Mouse (Mus musculus): Measurements from ENCODE around the gene Prdm16. TPM values are rescaled to one million over a fixed set of nuclear protein-coding genes. Genes with fewer than 3 reads are reported as not detected.

The Prdm16 gene
- polyA plus RNA-seq, 1 experiment from 2014 or later, result 41.5 TPM

- Histone ChIP-seq H3K36me3 (peaks cover 3% of the 10 kb centered on the region; the same call in 1 of the 2 replicates), H3K27me3 (0 out of 2 replicates have a peak, but pooled peaks cover 3% of the 10 kb centered on the region), H3K4me1 (peaks cover 72% of the 10 kb centered on the region), H3K9me3 (no peaks in the 10 kb centered on the region), H3K4me3 (no peak overlapping the region), H3K9ac (no peak overlapping the region), H3K27ac (0 out of 2 replicates have a peak overlapping the region, but pooled peaks have one; percentile 17), H3K4me2 (replicated peaks) (no peak overlapping the region)
- no peak for ATAC-seq (ENCODE audit: insufficient number of reproducible peaks, insufficient read depth, low FRiP score, low TSS enrichment)
- WGBS, result 7% methylated on average over 10 of the region's 10 CpGs
Measured at GRCm38 (mm10) chr4:154570451-154570881, 66.2 kb downstream of the Prdm16 start.

- no peak for ATAC-seq (ENCODE audit: insufficient number of reproducible peaks, insufficient read depth, low FRiP score, low TSS enrichment)
- Histone ChIP-seq H3K4me2 (replicated peaks) (no peak overlapping the region), H3K9ac (no peak overlapping the region), H3K9me3 (no peaks in the 10 kb centered on the region), H3K27me3 (no peaks in the 10 kb centered on the region), H3K27ac (no peak overlapping the region), H3K4me3 (no peak overlapping the region), H3K36me3 (peaks cover 3% of the 10 kb centered on the region; the same call in 1 of the 2 replicates), H3K4me1 (peaks cover 70% of the 10 kb centered on the region)
- 34% methylated on average over 9 of the region's 9 CpGs for WGBS
Measured at GRCm38 (mm10) chr4:154569845-154570244, 66.8 kb downstream of the Prdm16 start.

- H3K9ac ChIP-seq, result no peak overlapping the region
- H3K9me3 ChIP-seq, result no peaks in the 10 kb centered on the region
- H3K4me2 ChIP-seq (replicated peaks), result no peak overlapping the region
- H3K27ac ChIP-seq, result no peak overlapping the region
- peaks cover 65% of the 10 kb centered on the region for H3K4me1 ChIP-seq
- WGBS, result 38% methylated on average over 15 of the region's 15 CpGs
- no peak overlapping the region for H3K4me3 ChIP-seq
- H3K27me3 ChIP-seq, result no peaks in the 10 kb centered on the region
- ATAC-seq (ENCODE audit: insufficient number of reproducible peaks, insufficient read depth, low FRiP score, low TSS enrichment), result no peak
- H3K36me3 ChIP-seq, result peaks cover 3% of the 10 kb centered on the region; the same call in 1 of the 2 replicates
Measured at GRCm38 (mm10) chr4:154568798-154569197, 67.9 kb downstream of the Prdm16 start.

GRCm38 (mm10) chr4:154567942-154568341 is 68.7 kb downstream of the Prdm16 start:
- H3K9me3 ChIP-seq, result no peaks in the 10 kb centered on the region
- H3K4me3 ChIP-seq, result no peak overlapping the region
- ATAC-seq (ENCODE audit: insufficient number of reproducible peaks, insufficient read depth, low FRiP score, low TSS enrichment), result no peak
- H3K4me2 ChIP-seq (replicated peaks), result peak overlapping the region; percentile 14; the same call in 1 of the 2 replicates
- no peak overlapping the region for H3K9ac ChIP-seq
- H3K27ac ChIP-seq, result 0 out of 2 replicates have a peak overlapping the region, but pooled peaks have one; percentile 26
- H3K4me1 ChIP-seq, result peaks cover 63% of the 10 kb centered on the region
- H3K27me3 ChIP-seq, result peaks cover 3% of the 10 kb centered on the region; the same call in 1 of the 2 replicates
- H3K36me3 ChIP-seq, result peaks cover 3% of the 10 kb centered on the region; the same call in 1 of the 2 replicates
- WGBS, result 17% methylated on average over 11 of the region's 11 CpGs

- H3K4me1 ChIP-seq, result peaks cover 36% of the 10 kb centered on the region
- no peaks in the 10 kb centered on the region for H3K36me3 ChIP-seq
- H3K4me2 ChIP-seq (replicated peaks), result no peak overlapping the region
- H3K4me3 ChIP-seq, result no peak overlapping the region
- no peaks in the 10 kb centered on the region for H3K9me3 ChIP-seq
- H3K27ac ChIP-seq, result no peak overlapping the region
- WGBS, result 95% methylated on average over 6 of the region's 6 CpGs
- peaks cover 5% of the 10 kb centered on the region; the same call in 1 of the 2 replicates for H3K27me3 ChIP-seq
- H3K9ac ChIP-seq, result no peak overlapping the region
- no peak for ATAC-seq (ENCODE audit: insufficient number of reproducible peaks, insufficient read depth, low FRiP score, low TSS enrichment)
Measured at GRCm38 (mm10) chr4:154563201-154563600, 73.5 kb downstream of the Prdm16 start.

GRCm38 (mm10) chr4:154558041-154558440 is 78.6 kb downstream of the Prdm16 start:
- no peak for ATAC-seq (ENCODE audit: insufficient number of reproducible peaks, insufficient read depth, low FRiP score, low TSS enrichment)
- Histone ChIP-seq H3K4me3 (no peak overlapping the region), H3K36me3 (no peaks in the 10 kb centered on the region), H3K4me1 (peaks cover 43% of the 10 kb centered on the region), H3K9ac (no peak overlapping the region), H3K27me3 (peaks cover 3% of the 10 kb centered on the region; the same call in 1 of the 2 replicates), H3K27ac (no peak overlapping the region), H3K9me3 (no peaks in the 10 kb centered on the region), H3K4me2 (replicated peaks) (no peak overlapping the region)
- 93% methylated on average over 5 of the region's 5 CpGs for WGBS

GRCm38 (mm10) chr4:154557168-154557567 is 79.5 kb downstream of the Prdm16 start:
- peaks cover 43% of the 10 kb centered on the region for H3K4me1 ChIP-seq
- H3K4me2 ChIP-seq (replicated peaks), result no peak overlapping the region
- no peaks in the 10 kb centered on the region for H3K27me3 ChIP-seq

GRCm38 (mm10) chr4:154556418-154556817 is 80.3 kb downstream of the Prdm16 start:
- no peaks in the 10 kb centered on the region for H3K9me3 ChIP-seq
- no peak for ATAC-seq (ENCODE audit: insufficient number of reproducible peaks, insufficient read depth, low FRiP score, low TSS enrichment)
- H3K9ac ChIP-seq, result no peak overlapping the region
- no peak overlapping the region for H3K4me3 ChIP-seq
- no peaks in the 10 kb centered on the region for H3K36me3 ChIP-seq
- 56% methylated on average over 11 of the region's 11 CpGs for WGBS
- no peak overlapping the region for H3K27ac ChIP-seq
- peaks cover 43% of the 10 kb centered on the region for H3K4me1 ChIP-seq
- H3K4me2 ChIP-seq (replicated peaks), result no peak overlapping the region
- H3K27me3 ChIP-seq, result no peaks in the 10 kb centered on the region

More at GRCm38 (mm10) chr4:154557168-154557567, 79.5 kb downstream of the Prdm16 start:
- Histone ChIP-seq H3K4me3 (no peak overlapping the region), H3K9ac (no peak overlapping the region), H3K36me3 (no peaks in the 10 kb centered on the region), H3K27ac (no peak overlapping the region), H3K9me3 (no peaks in the 10 kb centered on the region)
- WGBS, result 84% methylated on average over 11 of the region's 11 CpGs
- no peak for ATAC-seq (ENCODE audit: insufficient number of reproducible peaks, insufficient read depth, low FRiP score, low TSS enrichment)

GRCm38 (mm10) chr4:154549961-154550393 is 86.7 kb downstream of the Prdm16 start:
- Histone ChIP-seq H3K4me3 (no peak overlapping the region), H3K27me3 (0 out of 2 replicates have a peak, but pooled peaks cover 4% of the 10 kb centered on the region), H3K9ac (no peak overlapping the region), H3K4me1 (peaks cover 51% of the 10 kb centered on the region), H3K4me2 (replicated peaks) (peak overlapping the region; percentile 31), H3K36me3 (no peaks in the 10 kb centered on the region), H3K27ac (0 out of 2 replicates have a peak overlapping the region, but pooled peaks have one; percentile 46), H3K9me3 (no peaks in the 10 kb centered on the region)
- no peak for ATAC-seq (ENCODE audit: insufficient number of reproducible peaks, insufficient read depth, low FRiP score, low TSS enrichment)
- WGBS, result 23% methylated on average over 17 of the region's 17 CpGs

- Histone ChIP-seq H3K4me3 (no peak overlapping the region), H3K4me2 (replicated peaks) (peak overlapping the region; percentile 31), H3K9me3 (no peaks in the 10 kb centered on the region), H3K27ac (0 out of 2 replicates have a peak overlapping the region, but pooled peaks have one; percentile 46), H3K4me1 (peaks cover 48% of the 10 kb centered on the region), H3K9ac (no peak overlapping the region), H3K27me3 (0 out of 2 replicates have a peak, but pooled peaks cover 4% of the 10 kb centered on the region), H3K36me3 (no peaks in the 10 kb centered on the region)
- no peak for ATAC-seq (ENCODE audit: insufficient number of reproducible peaks, insufficient read depth, low FRiP score, low TSS enrichment)
- 54% methylated on average over 11 of the region's 11 CpGs for WGBS
Measured at GRCm38 (mm10) chr4:154549497-154549896, 87.2 kb downstream of the Prdm16 start.

GRCm38 (mm10) chr4:154547176-154547855 is 89.4 kb downstream of the Prdm16 start:
- Histone ChIP-seq H3K36me3 (no peaks in the 10 kb centered on the region), H3K9ac (no peak overlapping the region), H3K4me1 (peaks cover 60% of the 10 kb centered on the region), H3K9me3 (no peaks in the 10 kb centered on the region), H3K27me3 (peaks cover 4% of the 10 kb centered on the region; the same call in 1 of the 2 replicates), H3K4me3 (no peak overlapping the region), H3K27ac (no peak overlapping the region), H3K4me2 (replicated peaks) (no peak overlapping the region)
- 77% methylated on average over 21 of the region's 21 CpGs for WGBS
- ATAC-seq (ENCODE audit: insufficient number of reproducible peaks, insufficient read depth, low FRiP score, low TSS enrichment), result no peak

GRCm38 (mm10) chr4:154545296-154545695 is 91.4 kb downstream of the Prdm16 start:
- H3K4me3 ChIP-seq, result no peak overlapping the region

More at GRCm38 (mm10) chr4:154545296-154545695, 91.4 kb downstream of the Prdm16 start:
- Histone ChIP-seq H3K27ac (no peak overlapping the region), H3K4me1 (peaks cover 74% of the 10 kb centered on the region), H3K27me3 (peaks cover 4% of the 10 kb centered on the region; the same call in 1 of the 2 replicates), H3K9ac (no peak overlapping the region), H3K36me3 (no peaks in the 10 kb centered on the region), H3K4me2 (replicated peaks) (no peak overlapping the region), H3K9me3 (no peaks in the 10 kb centered on the region)
- 68% methylated on average over 9 of the region's 9 CpGs for WGBS
- no peak for ATAC-seq (ENCODE audit: insufficient number of reproducible peaks, insufficient read depth, low FRiP score, low TSS enrichment)
